Mouse (Mus musculus): ENCODE data around the gene Asb4.

The Asb4 gene

GRCm38 (mm10) chr6:5447013-5447412, 63.8 kb downstream of the Asb4 start:
- no peak for DNase-seq (ENCODE audit: low spot score)

- DNase-seq (ENCODE audit: low spot score): no peak
Observed at GRCm38 (mm10) chr6:5447546-5447945, 64.4 kb downstream of the Asb4 start.

- no peak for DNase-seq (ENCODE audit: low spot score)
Observed at GRCm38 (mm10) chr6:5448396-5448795, 65.2 kb downstream of the Asb4 start.

GRCm38 (mm10) chr6:5449878-5450277, 66.7 kb downstream of the Asb4 start:
- DNase-seq (ENCODE audit: low spot score): no peak

GRCm38 (mm10) chr6:5455836-5456235, 72.7 kb downstream of the Asb4 start:
- no peak for DNase-seq (ENCODE audit: low spot score)

- no peak for DNase-seq (ENCODE audit: low spot score)
Observed at GRCm38 (mm10) chr6:5470480-5471318, 87.5 kb downstream of the Asb4 start.

GRCm38 (mm10) chr6:5472692-5473091, 89.5 kb downstream of the Asb4 start:
- no peak for DNase-seq (ENCODE audit: low spot score)

- no peak for DNase-seq (ENCODE audit: low spot score)
Observed at GRCm38 (mm10) chr6:5474021-5474420, 90.8 kb downstream of the Asb4 start.

GRCm38 (mm10) chr6:5481066-5481465, 97.9 kb downstream of the Asb4 start:
- DNase-seq (ENCODE audit: low spot score): no peak

- DNase-seq (ENCODE audit: low spot score): no peak
Observed at GRCm38 (mm10) chr6:5482270-5482783, 99.1 kb downstream of the Asb4 start.

All from urinary bladder, postnatal 10 days (tissue).